In genomic region chr17:80323658-80324057, GRCm38 (mm10) we compare ENCODE assay signal across 19 mouse cellular contexts. TPM values are rescaled to one million over a fixed set of nuclear protein-coding genes. Genes with fewer than 3 reads are reported as not detected.
DNase-seq lines count a peak whose midpoint lies in the region; ATAC-seq and TF ChIP-seq lines count a peak whose summit lies in the region.
"Had no signal": no experiment of that assay in that cellular context is flagged by ENCODE, and none has a peak within 500 bp of the region (broad histone marks: within the 10 kb centered on the region; RNA-seq: fewer than 3 reads in every experiment).

No protein-coding gene starts in this region.

- H3K27me3 ChIP-seq in splenic B cell, adult 2 months (ENCODE audit: control insufficient read depth, insufficient read depth, low read length, poor library complexity, severe bottlenecking), result no peaks in the 10 kb centered on the region
- H3K27me3 ChIP-seq in hindbrain, embryonic 14.5 days (ENCODE audit: control insufficient read depth, insufficient read depth, low read length), result no peaks in the 10 kb centered on the region
- H3K27me3 ChIP-seq: hindbrain, embryonic 15.5 days; liver, embryonic 13.5 days; Patski had no signal

- TF ChIP-seq CTCF in lung, adult 2 months (IDR thresholded peaks at IDR 0.05; ENCODE audit: insufficient read depth, low read length), result no peak

- H3K9ac ChIP-seq in hindbrain, embryonic 14.5 days, result no peak overlapping the region
- H3K9ac ChIP-seq: hindbrain, embryonic 15.5 days; liver, embryonic 13.5 days had no signal

- H3K9me3 ChIP-seq in hindbrain, embryonic 14.5 days (ENCODE audit: control insufficient read depth, low read length), result no peaks in the 10 kb centered on the region
- H3K9me3 ChIP-seq: hindbrain, embryonic 15.5 days; liver, embryonic 13.5 days had no signal

- peak; percentile 95 for ATAC-seq in CD4-positive, CD25-positive, alpha-beta regulatory T cell, adult 4 months
- ATAC-seq in granulocyte monocyte progenitor cell, adult 5-6 weeks (replicated peaks; ENCODE audit: poor library complexity, severe bottlenecking), result peak; percentile 89
- no peak for ATAC-seq in hindbrain, embryonic 14.5 days (ENCODE audit: low FRiP score)
- ATAC-seq: Patski had no signal

- no peak overlapping the region for H3K4me2 ChIP-seq in hindbrain, embryonic 14.5 days (replicated peaks)
- H3K4me2 ChIP-seq: hindbrain, embryonic 15.5 days; liver, embryonic 13.5 days had no signal

- TF ChIP-seq POLR2A in lung, adult 2 months (IDR thresholded peaks at IDR 0.05; ENCODE audit: borderline replicate concordance, extremely low read depth, low read depth, low read length), result no peak

- 45% methylated on average over 8 of the region's 8 CpGs for WGBS in lung, adult 2 months
- WGBS in hindbrain, embryonic 14.5 days, result 82% methylated on average over 8 of the region's 8 CpGs

- H3K4me3 ChIP-seq in lung, adult 2 months (replicated peaks; ENCODE audit: extremely low read depth, low read depth, low read length), result no peak overlapping the region
- no peak overlapping the region for H3K4me3 ChIP-seq in hindbrain, embryonic 14.5 days (replicated peaks; ENCODE audit: low read length)
- H3K4me3 ChIP-seq: hindbrain, embryonic 15.5 days; liver, embryonic 13.5 days had no signal

- no peak overlapping the region for H3K27ac ChIP-seq in hindbrain, embryonic 14.5 days
- H3K27ac ChIP-seq: hindbrain, embryonic 15.5 days; liver, embryonic 13.5 days; macrophage; stomach, postnatal 0 days had no signal

- H3K4me1 ChIP-seq in lung, adult 2 months (ENCODE audit: control insufficient read depth, insufficient read depth, low read length), result no peaks in the 10 kb centered on the region
- H3K4me1 ChIP-seq in hindbrain, embryonic 14.5 days (replicated peaks; ENCODE audit: control insufficient read depth, insufficient read depth, low read length), result no peaks in the 10 kb centered on the region
- H3K4me1 ChIP-seq: hindbrain, embryonic 15.5 days; liver, embryonic 13.5 days had no signal

- DNase-seq in lung, postnatal 25 days (ENCODE audit: low spot score), result peak; percentile 6
- DNase-seq in lung, adult 2 months, result no peak
- DNase-seq in splenic B cell, adult 2 months (ENCODE audit: low read depth, low spot score), result peak; percentile 7
- no peak for DNase-seq in hindbrain, embryonic 14.5 days (ENCODE audit: low spot score)
- DNase-seq in right cerebral cortex, postnatal 4 days, result no peak
- DNase-seq in layer of hippocampus, adult 8-10 months (ENCODE audit: low spot score in 2 of 2), result no peak
- DNase-seq: cerebellum, adult 8-10 months; gastrocnemius, postnatal 14 days; heart, postnatal 10 days; kidney, adult 18-20 months; kidney, postnatal 25 days; liver, embryonic 13.5 days; midbrain, embryonic 14.5 days had no signal

- no peaks in the 10 kb centered on the region for H3K36me3 ChIP-seq in splenic B cell, adult 2 months (ENCODE audit: control insufficient read depth, insufficient read depth, low read length, poor library complexity, severe bottlenecking)
- H3K36me3 ChIP-seq in hindbrain, embryonic 14.5 days (replicated peaks; ENCODE audit: control insufficient read depth, insufficient read depth), result no peaks in the 10 kb centered on the region
- H3K36me3 ChIP-seq: hindbrain, embryonic 15.5 days; liver, embryonic 13.5 days had no signal

RNA-seq across cellular contexts. Expression of gene Arhgef33, which starts 16.5 kb away (rescaled TPM):
- polyA plus RNA-seq in lung, adult 2 months (2012; rRNA removed), result 0.21 and 0.40 TPM in 2 replicates
- polyA plus RNA-seq in CD4-positive, CD25-positive, alpha-beta regulatory T cell, adult 4 months (2017; shearing (Covaris generic)), result not detected
- total RNA-seq in granulocyte monocyte progenitor cell, adult 5-6 weeks (2014; fragmentation: Nextera tagmentation), result 1.0 TPM in 1 of 2 replicates, not detected in the other
- total RNA-seq in granulocyte monocyte progenitor cell, adult 5-6 weeks (2017), result 4.1 TPM in 1 of 2 replicates, not detected in the other
- 1.5 and 2.6 TPM in 2 replicates for polyA plus RNA-seq in hindbrain, embryonic 14.5 days (2014; fragmentation: Nextera tagmentation; extraction: Ambion mirVana)
- 1 to 10 TPM; 2.4 to 4.1 (median 2.8) TPM for total RNA-seq in layer of hippocampus, adult 8-10 months (2022)

RNA-seq across cellular contexts. Expression of gene Dhx57, which starts 33.4 kb away (rescaled TPM):
- 7.7 and 10.2 TPM in 2 replicates for polyA plus RNA-seq in lung, adult 2 months (2012; rRNA removed)
- 10 to 100 TPM in 1 of 2 experiments, 1 to 10 TPM in 1; 8.2 to 11.8 TPM for polyA plus RNA-seq in CD4-positive, CD25-positive, alpha-beta regulatory T cell, adult 4 months (2017; shearing (Covaris generic))
- total RNA-seq in granulocyte monocyte progenitor cell, adult 5-6 weeks (2014; fragmentation: Nextera tagmentation), result 10.2 and 10.5 TPM in 2 replicates
- 11.4 and 11.7 TPM in 2 replicates for total RNA-seq in granulocyte monocyte progenitor cell, adult 5-6 weeks (2017)
- 51.3 and 61.0 TPM in 2 replicates for polyA plus RNA-seq in hindbrain, embryonic 14.5 days (2014; fragmentation: Nextera tagmentation; extraction: Ambion mirVana)
- total RNA-seq in layer of hippocampus, adult 8-10 months (2022), result 10 to 100 TPM; 35.5 to 42.2 (median 38.5) TPM

RNA-seq across cellular contexts. Expression of gene Morn2, which starts 33.7 kb away (rescaled TPM):
- polyA plus RNA-seq in lung, adult 2 months (2012; rRNA removed), result 4.2 and 7.5 TPM in 2 replicates
- polyA plus RNA-seq in CD4-positive, CD25-positive, alpha-beta regulatory T cell, adult 4 months (2017; shearing (Covaris generic)), result 1 to 10 TPM; 2.4 to 3.2 TPM
- total RNA-seq in granulocyte monocyte progenitor cell, adult 5-6 weeks (2014; fragmentation: Nextera tagmentation), result 20.9 and 22.7 TPM in 2 replicates
- 2.9 and 8.1 TPM in 2 replicates for total RNA-seq in granulocyte monocyte progenitor cell, adult 5-6 weeks (2017)
- polyA plus RNA-seq in hindbrain, embryonic 14.5 days (2014; fragmentation: Nextera tagmentation; extraction: Ambion mirVana), result 58.1 and 64.2 TPM in 2 replicates
- total RNA-seq in layer of hippocampus, adult 8-10 months (2022), result 10 to 100 TPM; 13.1 to 24.6 (median 16.8) TPM

RNA-seq across cellular contexts. Expression of gene Gm10190, which starts 49.7 kb away (rescaled TPM):
- 0.79 TPM in 1 of 2 replicates, not detected in the other for polyA plus RNA-seq in lung, adult 2 months (2012; rRNA removed)
- polyA plus RNA-seq in CD4-positive, CD25-positive, alpha-beta regulatory T cell, adult 4 months (2017; shearing (Covaris generic)), result not detected
- not detected in 2 replicates for total RNA-seq in granulocyte monocyte progenitor cell, adult 5-6 weeks (2014; fragmentation: Nextera tagmentation)
- total RNA-seq in granulocyte monocyte progenitor cell, adult 5-6 weeks (2017), result not detected in 2 replicates
- polyA plus RNA-seq in hindbrain, embryonic 14.5 days (2014; fragmentation: Nextera tagmentation; extraction: Ambion mirVana), result 0.91 and 2.2 TPM in 2 replicates
- 1 to 10 TPM in 2 of 4 experiments, not detected in 2; 2.1 to 2.6 TPM for total RNA-seq in layer of hippocampus, adult 8-10 months (2022)
- total RNA-seq: gastrocnemius, postnatal 14 days had no signal
- polyA plus RNA-seq: liver, embryonic 13.5 days; macrophage; Patski had no signal

Comparison
In these comparisons a context has a peak if more than half of its experiments do, and no peak if none do; other contexts are left out.
1. DNase-seq: peak in lung, postnatal 25 days (single experiment) and splenic B cell, adult 2 months (single experiment); none in lung, adult 2 months (single experiment), hindbrain, embryonic 14.5 days (single experiment), right cerebral cortex, postnatal 4 days (single experiment) and layer of hippocampus, adult 8-10 months (0 of 2).